Mouse (Mus musculus): Measurements from ENCODE around the gene Dnajb8.

GRCm38 (mm10) chr6:88174676-88175075 lies 47.4 kb upstream of the Dnajb8 start:
- TF ChIP-seq CTCF (conservative IDR thresholded peaks at IDR 0.05 in 1 of 2, IDR thresholded peaks at IDR 0.05 in 1 of 2; ENCODE audit: low read depth in 2 of 2, low read length in 2 of 2) = no peak
- TF ChIP-seq POLR2A (IDR thresholded peaks at IDR 0.05; ENCODE audit: low read depth, low read length) = no peak
- no peak for TF ChIP-seq UBTF (IDR thresholded peaks at IDR 0.05; ENCODE audit: low read depth, low read length)
- no peak for TF ChIP-seq RAD21 (IDR thresholded peaks at IDR 0.05; ENCODE audit: low read depth, low read length)
- no peak for TF ChIP-seq EP300 (IDR thresholded peaks at IDR 0.05; ENCODE audit: low read length)

Measured in CH12.LX (cell line).